Mouse (Mus musculus): ENCODE measurements around the gene Slc6a6.

DNA sequence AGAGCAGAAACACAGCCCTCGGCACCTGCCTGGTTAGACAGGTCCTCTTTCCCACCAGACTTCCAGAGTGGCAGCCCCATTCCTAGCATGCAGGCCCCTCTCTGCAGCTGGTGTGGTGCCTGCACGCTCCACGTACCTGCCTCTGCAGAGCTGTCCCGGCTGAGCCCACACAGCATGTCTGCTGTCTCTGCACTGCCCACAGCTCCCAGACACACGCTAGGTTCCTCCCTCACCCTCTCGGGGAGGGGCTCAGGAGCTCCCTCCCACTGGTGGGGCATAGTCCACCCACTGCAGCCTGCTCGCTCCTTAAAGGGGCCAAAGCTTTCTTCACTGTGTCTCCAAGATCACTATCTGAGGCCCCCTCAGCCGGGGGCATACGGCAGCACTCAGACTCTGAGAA lies 112.2 kb downstream of the Slc6a6 start:
- TF ChIP-seq CTCF (IDR thresholded peaks at IDR 0.05; ENCODE audit: insufficient read depth, low read depth, low read length) (no peak), POLR2A (IDR thresholded peaks at IDR 0.05; ENCODE audit: insufficient read depth, low read depth, low read length) (no peak)

Data from olfactory bulb, adult 2 months (tissue).